Mouse (Mus musculus): ENCODE results near the gene Catip. TPM values are rescaled to one million over a fixed set of nuclear protein-coding genes. Genes with fewer than 3 reads are reported as not detected.

The Catip gene
- total RNA-seq, 4 experiments from 2014 or later: 0.17 to 0.37 (median 0.25) TPM

GRCm38 (mm10) chr1:74342308-74342707, 19.6 kb upstream of the Catip start:
- no peak for DNase-seq (ENCODE audit: low spot score)

DNA sequence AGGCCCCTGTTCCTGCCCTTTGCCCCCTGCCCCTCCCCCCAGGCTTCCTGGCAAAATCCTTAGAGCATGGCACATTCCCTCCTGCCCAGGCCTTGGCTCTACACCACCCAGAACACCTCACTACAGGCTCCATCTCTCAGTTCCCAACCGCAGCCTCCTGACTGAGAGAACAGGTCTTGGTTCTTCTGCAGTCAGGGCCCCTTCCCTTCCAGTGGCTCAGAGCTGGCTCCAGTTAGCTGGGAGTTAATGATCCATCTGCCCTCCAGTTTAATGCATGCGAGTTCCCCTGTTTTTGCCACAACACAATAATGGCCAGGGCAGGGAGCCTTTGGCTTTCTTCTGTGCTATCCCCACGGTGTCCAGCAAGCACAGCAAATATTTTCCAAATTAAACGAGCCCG, 18.7 kb upstream of the Catip start:
- DNase-seq (ENCODE audit: low spot score): no peak

GRCm38 (mm10) chr1:74344163-74344916, 17.6 kb upstream of the Catip start:
- DNase-seq (ENCODE audit: low spot score): no peak

GRCm38 (mm10) chr1:74351185-74351769, 10.6 kb upstream of the Catip start:
- DNase-seq (ENCODE audit: low spot score): no peak

DNA sequence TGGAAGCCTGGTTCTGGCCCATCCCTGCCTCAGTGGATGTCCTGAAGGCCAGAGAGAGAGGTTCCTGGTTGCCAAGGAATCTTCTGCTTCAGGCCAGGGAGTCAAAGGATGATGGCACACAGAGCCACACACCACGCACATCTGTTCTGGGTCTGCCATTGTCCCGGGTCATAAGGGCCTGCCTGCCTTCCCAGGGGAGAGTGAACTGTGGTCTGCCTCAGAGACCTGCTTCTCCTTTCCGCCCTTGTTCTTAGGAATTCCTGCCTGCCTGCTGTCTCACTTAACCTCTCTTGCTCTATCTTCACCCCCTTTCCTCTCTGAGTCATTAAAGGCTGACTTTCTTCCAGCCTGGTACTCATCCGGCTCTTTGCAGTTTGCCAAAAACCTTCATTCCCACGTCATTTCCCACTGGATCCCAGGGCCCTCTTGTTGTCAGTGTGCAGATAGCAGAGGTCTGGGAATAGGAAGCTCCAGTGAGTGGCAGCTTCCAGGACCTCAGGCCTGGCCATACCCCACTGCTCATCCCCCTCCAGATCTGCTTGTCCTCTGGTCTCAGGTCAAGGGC, 9.3 kb upstream of the Catip start:
- no peak for DNase-seq (ENCODE audit: low spot score)

- DNase-seq (ENCODE audit: low spot score): no peak
Observed at GRCm38 (mm10) chr1:74353453-74354229, 8.3 kb upstream of the Catip start.

- no peak for DNase-seq (ENCODE audit: low spot score)
Observed at GRCm38 (mm10) chr1:74357531-74357930, 4.4 kb upstream of the Catip start.

DNA sequence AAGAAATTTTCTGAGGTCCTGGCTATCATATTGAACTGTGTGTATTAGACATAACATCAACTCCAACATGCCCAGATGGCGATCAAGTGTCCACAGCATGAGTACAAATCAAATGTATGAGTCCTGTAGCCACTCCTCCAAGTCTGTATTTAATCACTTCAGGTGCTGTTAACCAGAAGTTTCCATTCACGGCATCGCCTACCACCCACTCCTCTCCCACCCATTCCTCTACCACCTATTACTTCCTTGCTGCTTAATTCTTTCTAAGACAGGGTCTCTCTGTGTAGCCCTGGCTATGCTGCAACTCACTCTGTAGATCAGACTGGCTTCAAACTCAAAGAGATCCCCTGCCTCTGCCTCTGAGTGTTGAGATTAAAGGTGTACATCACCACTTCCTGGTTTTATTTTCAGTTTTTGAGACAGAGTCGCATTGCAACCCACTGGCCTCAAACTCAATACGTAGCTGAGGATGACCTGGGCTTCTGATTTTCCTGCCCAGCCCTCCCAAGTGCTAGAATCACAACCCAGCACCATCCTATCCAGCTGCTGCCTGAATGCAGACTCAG, 1.9 kb upstream of the Catip start:
- DNase-seq (ENCODE audit: low spot score): no peak

DNA sequence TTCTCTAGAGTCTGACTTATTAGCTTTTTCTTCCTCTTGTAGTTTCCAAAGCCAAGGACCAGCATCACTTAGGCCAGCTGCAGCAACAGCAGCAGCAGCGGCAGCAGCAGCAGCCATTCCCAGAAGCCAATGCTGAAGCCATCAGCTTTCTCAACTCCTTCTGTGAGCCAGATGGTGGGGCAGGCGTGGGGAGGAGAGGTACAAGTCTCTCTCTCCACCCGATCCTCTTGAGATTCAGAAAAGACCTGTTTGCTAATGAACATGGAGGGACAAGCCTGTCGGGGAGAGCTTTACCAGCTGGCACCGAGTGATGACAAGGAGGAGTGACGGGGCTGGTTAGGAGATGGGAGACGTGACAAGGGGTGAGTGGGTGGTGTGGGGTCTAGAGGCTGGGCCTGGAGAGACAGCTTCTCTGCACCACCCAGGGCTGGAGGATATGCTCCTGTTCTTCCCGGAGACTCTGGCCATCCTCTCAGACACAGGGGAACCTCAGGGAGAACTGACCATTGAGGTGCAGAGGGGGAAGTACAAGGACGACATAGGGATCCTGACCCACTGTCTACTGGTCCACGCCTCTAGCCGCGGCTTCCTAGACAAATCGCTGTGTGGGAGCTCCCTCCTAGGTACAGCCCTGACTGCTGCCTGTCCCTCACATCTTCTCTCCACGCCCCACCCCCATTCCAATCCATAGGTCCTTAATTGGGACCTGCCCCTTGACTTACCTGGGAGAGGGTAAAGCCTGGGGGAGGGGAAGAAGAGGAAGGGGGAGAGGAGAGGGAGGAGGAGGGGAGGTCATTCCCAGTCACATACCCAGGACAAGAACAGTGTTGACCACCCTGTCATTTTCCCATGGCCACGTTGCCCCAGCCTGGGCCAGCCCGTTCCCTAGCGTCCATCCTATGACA, 669 bp downstream of the Catip start:
- DNase-seq (ENCODE audit: low spot score): no peak

DNA sequence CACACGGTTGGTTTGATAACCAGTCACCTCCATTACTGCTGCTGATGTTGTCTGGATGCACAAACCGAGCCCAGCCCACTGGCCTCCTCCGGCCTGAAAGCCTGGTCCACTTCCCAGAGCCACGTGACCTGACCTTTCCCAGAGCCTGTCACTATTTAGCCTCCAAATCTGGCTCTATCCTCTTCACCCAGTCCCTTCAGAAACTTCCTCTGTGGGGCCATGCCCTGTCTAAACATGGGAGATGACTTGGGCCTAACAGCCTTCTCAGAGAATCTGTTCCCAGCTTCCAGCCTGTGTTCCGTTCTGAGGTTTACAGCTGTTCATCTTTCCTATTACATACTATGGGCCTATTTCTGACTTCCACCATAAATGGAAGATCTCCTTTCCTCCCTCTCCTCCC, 1.5 kb downstream of the Catip start:
- no peak for DNase-seq (ENCODE audit: low spot score)

GRCm38 (mm10) chr1:74364270-74364669, 2.4 kb downstream of the Catip start:
- DNase-seq (ENCODE audit: low spot score): no peak

DNA sequence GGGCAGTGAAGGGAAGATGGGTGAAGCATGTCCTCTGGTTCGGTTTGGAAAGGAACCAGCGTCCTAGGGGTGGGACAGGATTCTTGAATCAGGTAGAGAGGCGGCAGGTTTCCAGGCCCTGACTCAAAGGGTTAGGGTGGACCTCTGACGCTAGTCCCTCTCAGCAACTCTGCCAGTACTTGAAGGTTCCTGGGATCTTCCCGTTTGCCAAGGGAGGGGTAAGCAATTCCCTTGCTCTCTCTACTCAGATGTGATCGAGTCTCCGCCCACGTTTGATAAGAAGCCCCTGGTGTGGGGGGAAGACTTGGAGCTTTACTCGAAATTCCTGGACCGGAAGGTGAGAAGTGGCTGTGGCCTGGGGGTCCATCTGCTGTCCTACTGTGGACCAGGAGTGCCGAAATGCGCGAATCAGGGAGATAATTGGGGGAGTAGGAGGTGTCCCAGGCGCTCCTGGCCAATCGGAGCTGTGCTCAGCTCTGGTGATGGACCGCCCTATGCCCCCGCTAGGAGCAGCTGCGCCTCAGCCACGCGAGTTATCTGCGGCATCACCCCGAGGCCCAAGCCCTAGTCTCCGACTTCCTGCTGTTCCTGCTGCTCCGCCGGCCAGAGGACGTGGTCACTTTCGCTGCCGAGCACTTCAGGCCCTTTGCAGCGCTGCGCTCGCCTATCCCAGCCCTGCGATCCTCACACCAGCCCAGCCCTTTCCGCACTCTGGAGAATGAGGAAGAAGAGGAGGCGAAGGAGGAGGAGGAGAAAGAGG, 6.2 kb downstream of the Catip start:
- DNase-seq (ENCODE audit: low spot score): peak; percentile 74

- DNase-seq (ENCODE audit: low spot score): no peak
Observed at GRCm38 (mm10) chr1:74370040-74370439, 8.1 kb downstream of the Catip start.

GRCm38 (mm10) chr1:74373372-74373771, 11.5 kb downstream of the Catip start:
- DNase-seq (ENCODE audit: low spot score): no peak

- DNase-seq (ENCODE audit: low spot score): no peak
Observed at GRCm38 (mm10) chr1:74374980-74375379, 13.1 kb downstream of the Catip start, which contains the start of gene Slc11a1. Slc11a1 (plus strand) TSS chr1:74375195.

DNA sequence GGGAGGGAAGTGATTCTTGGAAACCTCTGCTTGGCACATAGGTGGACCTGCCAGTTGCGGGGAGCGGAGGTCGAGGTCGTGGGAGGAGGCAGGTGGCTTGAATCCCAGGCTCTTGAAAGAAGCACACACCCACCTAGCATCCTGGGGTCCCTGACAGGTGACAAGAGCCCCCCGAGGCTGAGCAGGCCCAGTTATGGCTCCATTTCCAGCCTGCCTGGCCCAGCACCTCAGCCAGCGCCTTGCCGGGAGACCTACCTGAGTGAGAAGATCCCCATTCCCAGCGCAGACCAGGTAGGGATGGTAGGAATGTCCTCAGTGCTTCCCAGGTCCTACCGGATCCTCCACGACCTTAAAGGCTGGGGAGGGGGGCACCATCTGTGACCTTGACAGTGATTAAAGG, 13.7 kb downstream of the Catip start:
- DNase-seq (ENCODE audit: low spot score): no peak

- DNase-seq (ENCODE audit: low spot score): no peak
Observed at GRCm38 (mm10) chr1:74376396-74376795, 14.5 kb downstream of the Catip start.

DNA sequence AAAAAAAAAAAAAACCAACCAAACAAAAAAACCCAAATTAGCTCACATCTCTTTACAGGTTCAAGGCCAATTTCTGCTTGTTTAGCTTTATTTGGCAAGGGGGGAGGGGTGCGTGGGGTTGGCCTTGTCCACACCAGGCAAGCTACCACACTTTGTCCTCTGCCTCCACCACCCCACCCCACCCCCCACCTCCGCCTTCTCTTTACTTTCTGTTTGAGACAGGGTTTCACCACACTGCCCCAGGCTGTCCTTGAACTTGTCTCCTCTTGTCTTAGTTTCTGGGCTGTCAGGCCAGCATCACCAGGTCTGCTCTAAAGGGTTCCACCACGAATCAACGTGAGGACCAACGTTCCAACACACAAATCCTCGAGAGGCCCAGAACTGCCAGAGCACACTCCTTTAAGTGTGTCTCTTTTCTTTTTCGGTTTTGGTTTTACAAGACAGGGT, 17.2 kb downstream of the Catip start:
- no peak for DNase-seq (ENCODE audit: low spot score)

GRCm38 (mm10) chr1:74380484-74380883, 18.6 kb downstream of the Catip start:
- DNase-seq (ENCODE audit: low spot score): no peak

- DNase-seq (ENCODE audit: low spot score): no peak
Observed at GRCm38 (mm10) chr1:74381588-74382021, 19.7 kb downstream of the Catip start.

Measured in heart, adult 8-10 months (tissue).